Mouse (Mus musculus): ENCODE results near the gene Wdr38. TPM values are rescaled to one million over a fixed set of nuclear protein-coding genes. Genes with fewer than 3 reads are reported as not detected.

Gene Wdr38
- total RNA-seq, 2 experiments from 2014 or later = 0.17 to 0.31 TPM

- intact Hi-C loops (cut with DNase I) = no loop called here
- DNase-seq = no peak
Measured at GRCm38 (mm10) chr2:39031611-39032010, 34.3 kb downstream of the Wdr38 start.

DNA sequence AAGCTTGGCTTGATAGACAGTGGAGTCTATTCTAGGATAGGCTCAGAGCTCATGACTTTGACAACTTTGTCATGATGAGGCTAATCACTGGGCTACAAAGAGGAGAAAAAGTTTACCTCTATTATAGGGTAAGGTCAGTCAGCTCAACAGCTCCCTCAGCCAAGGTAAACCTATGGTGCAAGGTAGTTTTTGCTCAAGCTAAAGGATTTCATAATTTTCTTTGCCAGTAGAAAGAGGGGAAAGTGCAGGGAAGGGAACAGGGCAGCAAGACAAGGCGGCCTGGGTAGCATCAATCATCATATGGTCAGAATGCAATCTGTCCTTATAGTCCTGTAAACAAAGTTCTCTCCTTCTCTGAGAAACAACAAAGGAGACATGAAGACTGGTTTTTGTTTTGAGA, 42.9 kb downstream of the Wdr38 start:
- intact Hi-C loops (cut with DNase I) = no loop called here
- no peak for DNase-seq

GRCm38 (mm10) chr2:39048515-39048914, 51.2 kb downstream of the Wdr38 start:
- no peak for DNase-seq
- intact Hi-C loops (cut with DNase I) = no loop called here

Other genes with a start within 250 kb of the Wdr38 start
- 1 to 10 TPM; 2.3 to 3.1 TPM for gene Nr6a1, start 69.8 kb upstream of the Wdr38 start, total RNA-seq (2021)
- gene Olfml2a, start 65.5 kb upstream of the Wdr38 start, total RNA-seq (2021) = 10 to 100 TPM; 17.8 to 18.8 TPM
- gene Arpc5l, start 7.9 kb downstream of the Wdr38 start, total RNA-seq (2021) = 10 to 100 TPM; 68.4 to 70.6 TPM
- 100 to 1,000 TPM; 406 to 408 TPM for gene Rpl35, start 8.1 kb downstream of the Wdr38 start, total RNA-seq (2021)
- 10 to 100 TPM; 21.0 to 22.5 TPM for gene Golga1, start 68.1 kb downstream of the Wdr38 start, total RNA-seq (2021)
- 10 to 100 TPM; 11.1 to 11.7 TPM for gene Scai, start 193.3 kb downstream of the Wdr38 start, total RNA-seq (2021)
- gene Ppp6c, start 229.0 kb downstream of the Wdr38 start, total RNA-seq (2021) = 10 to 100 TPM; 65.4 to 70.0 TPM